Mouse (Mus musculus) limb, embryonic 15.5 days (tissue): ENCODE data around the gene Eef2k. TPM values are rescaled to one million over a fixed set of nuclear protein-coding genes. Genes with fewer than 3 reads are reported as not detected.

Experiments
- ATAC-seq: fragments of 200-750 bp; cut with Nextera tagmentation; 2 replicates; pipeline ENCODE4 v1.8.0; 2017; ENCODE audit warnings: low read depth, moderate TSS enrichment; ENCODE audit not compliant: insufficient number of reproducible peaks, low FRiP score, low TSS enrichment
- H3K27ac ChIP-seq: fragments of 300-500 bp; sonication (generic); 2 replicates; pipeline ENCODE4 v1.5.1; 2015; ENCODE audit warnings: moderate library complexity, mild to moderate bottlenecking, inconsistent platforms
- H3K27me3 ChIP-seq: fragments of 300-500 bp; sonication (generic); 2 replicates; pipeline ENCODE4 v1.6.1; 2015; ENCODE audit warnings: inconsistent platforms
- H3K36me3 ChIP-seq: fragments of 300-500 bp; sonication (generic); 2 replicates; pipeline ENCODE4 v1.6.1; 2015; ENCODE audit warnings: inconsistent platforms
- H3K4me1 ChIP-seq: fragments of 300-500 bp; sonication (generic); 2 replicates; pipeline ENCODE4 v1.6.1; 2015; ENCODE audit warnings: inconsistent platforms
- H3K4me2 ChIP-seq: fragments of 300-500 bp; sonication (generic); 2 replicates; pipeline ENCODE4 v1.6.1; 2015; ENCODE audit warnings: mild to moderate bottlenecking, inconsistent platforms
- H3K4me3 ChIP-seq: fragments of 300-500 bp; sonication (generic); 2 replicates; pipeline ENCODE4 v1.5.1; 2015; ENCODE audit warnings: mild to moderate bottlenecking, inconsistent platforms
- H3K9ac ChIP-seq: fragments of 300-500 bp; sonication (generic); 2 replicates; pipeline ENCODE4 v1.6.1; 2015; ENCODE audit warnings: inconsistent platforms
- H3K9me3 ChIP-seq: fragments of 300-500 bp; sonication (generic); 2 replicates; pipeline ENCODE4 v1.6.1; 2016; ENCODE audit warnings: inconsistent platforms
- WGBS: fragments of 180-500 bp; shearing (Covaris S2); methylation state at CpG from one replicate; pipeline ENCODE4 v1.1.7; 2015; 5-methylcytosine and 5-hydroxymethylcytosine counted together
- polyA plus RNA-seq: library from polyadenylated mRNA; unstranded; fragments of >200 nt; fragmentation: Nextera tagmentation; extraction: Ambion mirVana; gene quantifications from 2 replicates; pipeline ENCODE4 v1.2.1, GENCODE M21; 2015

The Eef2k gene
- 83.7 and 87.9 TPM in 2 replicates for polyA plus RNA-seq

GRCm38 (mm10) chr7:120842345-120843036 is at the start of gene Eef2k:
Eef2k (plus strand) TSS chr7:120842831.
- H3K27ac ChIP-seq = peak within 1 kb of the TSS; percentile 99
- no peaks in the 10 kb centered on the region for H3K27me3 ChIP-seq
- ATAC-seq = peak; percentile 93
- H3K9me3 ChIP-seq = no peaks in the 10 kb centered on the region
- peaks cover 9% of the 10 kb centered on the region for H3K36me3 ChIP-seq
- peak within 1 kb of the TSS; percentile 83 for H3K4me3 ChIP-seq
- peak within 1 kb of the TSS; percentile 74 for H3K4me2 ChIP-seq
- peak within 1 kb of the TSS; percentile 86 for H3K9ac ChIP-seq
- 3% methylated on average over 35 of the region's 35 CpGs for WGBS
- H3K4me1 ChIP-seq = peaks cover 22% of the 10 kb centered on the region

GRCm38 (mm10) chr7:120795544-120795943 is 47.1 kb upstream of the Eef2k start:
- Histone ChIP-seq H3K27me3 (no peaks in the 10 kb centered on the region), H3K36me3 (no peaks in the 10 kb centered on the region), H3K27ac (no peak overlapping the region), H3K4me1 (no peaks in the 10 kb centered on the region), H3K9me3 (no peaks in the 10 kb centered on the region), H3K4me3 (no peak overlapping the region), H3K9ac (no peak overlapping the region), H3K4me2 (no peak overlapping the region)
- 56% methylated on average over 4 of the region's 4 CpGs for WGBS
- ATAC-seq = no peak

GRCm38 (mm10) chr7:120796369-120796768 is 46.3 kb upstream of the Eef2k start:
- Histone ChIP-seq H3K27me3 (no peaks in the 10 kb centered on the region), H3K4me3 (no peak overlapping the region), H3K9ac (no peak overlapping the region), H3K4me1 (no peaks in the 10 kb centered on the region), H3K4me2 (no peak overlapping the region), H3K9me3 (no peaks in the 10 kb centered on the region), H3K36me3 (no peaks in the 10 kb centered on the region), H3K27ac (no peak overlapping the region)
- 77% methylated on average over 3 of the region's 3 CpGs for WGBS
- no peak for ATAC-seq

- Histone ChIP-seq H3K36me3 (no peaks in the 10 kb centered on the region), H3K9me3 (no peaks in the 10 kb centered on the region), H3K4me3 (no peak overlapping the region), H3K4me2 (no peak overlapping the region), H3K27me3 (no peaks in the 10 kb centered on the region), H3K27ac (no peak overlapping the region), H3K9ac (no peak overlapping the region), H3K4me1 (no peaks in the 10 kb centered on the region)
- ATAC-seq = no peak
- WGBS = 86% methylated on average over 2 of the region's 2 CpGs
These were observed 39.4 kb upstream of the Eef2k start for GRCm38 (mm10) chr7:120803268-120803667.

GRCm38 (mm10) chr7:120809705-120810104 is 32.9 kb upstream of the Eef2k start:
- H3K4me1 ChIP-seq = peaks cover 5% of the 10 kb centered on the region
- 0 out of 2 replicates have a peak overlapping the region, but pooled peaks have one; percentile 31 for H3K9ac ChIP-seq
- no peaks in the 10 kb centered on the region for H3K9me3 ChIP-seq
- no peak for ATAC-seq
- H3K36me3 ChIP-seq = no peaks in the 10 kb centered on the region
- no peak overlapping the region for H3K27ac ChIP-seq
- H3K4me3 ChIP-seq = peak overlapping the region; percentile 23
- H3K4me2 ChIP-seq = peak overlapping the region; percentile 49
- H3K27me3 ChIP-seq = peaks cover 10% of the 10 kb centered on the region
- WGBS = 4% methylated on average over 27 of the region's 27 CpGs

- H3K36me3 ChIP-seq = no peaks in the 10 kb centered on the region
- H3K4me2 ChIP-seq = no peak within 1 kb of the TSS
- no peak within 1 kb of the TSS for H3K27ac ChIP-seq
- no peak for ATAC-seq
- H3K27me3 ChIP-seq = peaks cover 10% of the 10 kb centered on the region
- no peak within 1 kb of the TSS for H3K4me3 ChIP-seq
- no peak within 1 kb of the TSS for H3K9ac ChIP-seq
- 77% methylated on average over 6 of the region's 6 CpGs for WGBS
- no peaks in the 10 kb centered on the region for H3K9me3 ChIP-seq
- peaks cover 5% of the 10 kb centered on the region for H3K4me1 ChIP-seq
These were observed 30.7 kb upstream of the Eef2k start, which contains the start of gene Gm5737 for GRCm38 (mm10) chr7:120811834-120812415. Gm5737 (plus strand) TSS chr7:120812365.

- 90% methylated on average over 6 of the region's 6 CpGs for WGBS
- ATAC-seq = no peak
These were observed 25.1 kb upstream of the Eef2k start for GRCm38 (mm10) chr7:120817552-120817951.

GRCm38 (mm10) chr7:120819386-120819785 is 23.2 kb upstream of the Eef2k start:
- no peak for ATAC-seq
- Histone ChIP-seq H3K27me3 (no peaks in the 10 kb centered on the region), H3K4me3 (no peak overlapping the region), H3K9ac (no peak overlapping the region), H3K9me3 (no peaks in the 10 kb centered on the region), H3K27ac (no peak overlapping the region), H3K4me2 (no peak overlapping the region), H3K4me1 (no peaks in the 10 kb centered on the region), H3K36me3 (no peaks in the 10 kb centered on the region)
- WGBS = 81% methylated on average over 4 of the region's 4 CpGs

More at GRCm38 (mm10) chr7:120817552-120817951, 25.1 kb upstream of the Eef2k start:
- Histone ChIP-seq H3K27ac (no peak overlapping the region), H3K27me3 (no peaks in the 10 kb centered on the region), H3K4me1 (no peaks in the 10 kb centered on the region), H3K9ac (no peak overlapping the region), H3K9me3 (no peaks in the 10 kb centered on the region), H3K4me3 (no peak overlapping the region), H3K4me2 (no peak overlapping the region), H3K36me3 (no peaks in the 10 kb centered on the region)

- Histone ChIP-seq H3K9me3 (no peaks in the 10 kb centered on the region), H3K4me2 (no peak overlapping the region), H3K4me3 (no peak overlapping the region), H3K9ac (no peak overlapping the region), H3K27ac (no peak overlapping the region), H3K36me3 (no peaks in the 10 kb centered on the region), H3K27me3 (no peaks in the 10 kb centered on the region), H3K4me1 (no peaks in the 10 kb centered on the region)
- 22% methylated on average over 5 of the region's 5 CpGs for WGBS
- no peak for ATAC-seq
These were observed 19.4 kb upstream of the Eef2k start for GRCm38 (mm10) chr7:120823248-120823647.

- H3K4me1 ChIP-seq = no peaks in the 10 kb centered on the region
- peaks cover 9% of the 10 kb centered on the region for H3K27me3 ChIP-seq
- ATAC-seq = no peak
- H3K9ac ChIP-seq = no peak overlapping the region
- no peak overlapping the region for H3K4me3 ChIP-seq
- H3K9me3 ChIP-seq = no peaks in the 10 kb centered on the region
- 67% methylated on average over 2 of the region's 2 CpGs for WGBS
- H3K4me2 ChIP-seq = no peak overlapping the region
- H3K36me3 ChIP-seq = no peaks in the 10 kb centered on the region
- no peak overlapping the region for H3K27ac ChIP-seq
These were observed 17.5 kb upstream of the Eef2k start for GRCm38 (mm10) chr7:120825097-120825496.

- ATAC-seq = no peak
- Histone ChIP-seq H3K36me3 (no peaks in the 10 kb centered on the region), H3K9ac (no peak overlapping the region), H3K4me2 (no peak overlapping the region), H3K4me1 (peaks cover 11% of the 10 kb centered on the region), H3K9me3 (no peaks in the 10 kb centered on the region), H3K4me3 (no peak overlapping the region), H3K27ac (no peak overlapping the region), H3K27me3 (peaks cover 12% of the 10 kb centered on the region)
- WGBS = 17% methylated on average over 3 of the region's 3 CpGs
These were observed 16.2 kb upstream of the Eef2k start for GRCm38 (mm10) chr7:120826408-120826807.
